Mouse (Mus musculus) MEL (cell line): ENCODE measurements around the gene Vangl1.
A peak's percentile ranks its signal among the peaks of the same experiment; 100 is the strongest.

Experiments used
- CTCF ChIP-seq, 3 experiments: IDR thresholded peaks in 2 of 3; conservative IDR thresholded peaks in 1 of 3; 2 replicates each; pipeline ENCODE4 v1.5.1; 2011 to 2012; ENCODE audit warnings: low read length in 3 of 3, low read depth in 2 of 3, mild to moderate bottlenecking in 2 of 3, improper control_type of control experiment in 1 of 3, inconsistent platforms in 1 of 3, mixed read lengths in 1 of 3, moderate library complexity in 1 of 3; ENCODE audit not compliant: control insufficient read depth in 1 of 3, insufficient read depth in 1 of 3, poor library complexity in 1 of 3, severe bottlenecking in 1 of 3
- ELF1 ChIP-seq: IDR thresholded peaks from 2 replicates; pipeline ENCODE4 v1.6.1; 2014; ENCODE audit warnings: low read depth, mild to moderate bottlenecking, inconsistent platforms, low read length, improper control_type of control experiment, moderate library complexity
- ETS1 ChIP-seq: IDR thresholded peaks from 2 replicates; pipeline ENCODE4 v1.6.1; 2012; ENCODE audit warnings: low read depth, mild to moderate bottlenecking, inconsistent platforms, low read length, improper control_type of control experiment, moderate library complexity
- HCFC1 ChIP-seq: IDR thresholded peaks from 2 replicates; pipeline ENCODE4 v1.6.1; 2012; ENCODE audit warnings: low read depth, mild to moderate bottlenecking, inconsistent platforms, low read length, improper control_type of control experiment, moderate library complexity
- MAX ChIP-seq: IDR thresholded peaks from 2 replicates; pipeline ENCODE4 v1.6.1; 2011; ENCODE audit warnings: low read length, improper control_type of control experiment
- MYC ChIP-seq: IDR thresholded peaks from 2 replicates; pipeline ENCODE4 v1.6.1; 2011; ENCODE audit warnings: low read depth, mild to moderate bottlenecking, low read length, improper control_type of control experiment, moderate library complexity
- POLR2A ChIP-seq, 2 experiments: IDR thresholded peaks; 2 replicates each; pipeline ENCODE4 v1.6.1; 2011 to 2012; ENCODE audit warnings: low read length in 2 of 2, mild to moderate bottlenecking in 2 of 2, control low read depth in 1 of 2, improper control_type of control experiment in 1 of 2, low read depth in 1 of 2, moderate library complexity in 1 of 2; ENCODE audit not compliant: control insufficient read depth in 1 of 2, insufficient read depth in 1 of 2, poor library complexity in 1 of 2
- TAL1 ChIP-seq: IDR thresholded peaks from 2 replicates; pipeline ENCODE4 v1.6.1; 2012; ENCODE audit warnings: mild to moderate bottlenecking, inconsistent platforms, low read length, moderate library complexity, mixed read lengths

DNA sequence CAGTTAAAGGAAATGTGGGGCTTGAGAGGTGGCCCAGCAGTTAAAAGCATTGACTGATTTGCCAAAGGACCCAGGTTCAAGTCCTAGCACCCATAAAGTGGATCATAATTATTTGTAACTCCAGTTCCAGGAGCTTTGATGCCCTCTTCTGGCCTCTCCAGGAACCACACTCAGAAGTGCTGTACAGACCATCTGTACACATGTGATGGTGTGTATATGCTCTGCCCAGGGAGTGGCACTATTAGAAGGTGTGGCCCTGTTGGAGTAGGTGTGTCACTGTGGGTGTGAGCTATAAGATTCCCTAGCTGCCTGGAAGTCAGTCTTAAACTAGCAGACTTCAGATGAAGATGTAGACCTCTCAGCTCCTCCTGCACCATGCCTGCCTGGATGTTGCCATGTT lies 83.5 kb downstream of the Vangl1 start:
- no peak for TF ChIP-seq MAX
- TF ChIP-seq ELF1 = no peak
- TF ChIP-seq POLR2A (IDR thresholded peaks at IDR 0.05; ENCODE audit: control insufficient read depth in 1 of 2, insufficient read depth in 1 of 2, low read depth in 1 of 2, low read length in 2 of 2, poor library complexity in 1 of 2) = no peak
- no peak for TF ChIP-seq TAL1
- TF ChIP-seq MYC = no peak
- TF ChIP-seq CTCF (IDR thresholded peaks at IDR 0.05 in 2 of 3, conservative IDR thresholded peaks at IDR 0.05 in 1 of 3; ENCODE audit: control insufficient read depth in 1 of 3, insufficient read depth in 1 of 3, low read depth in 2 of 3, low read length in 3 of 3, poor library complexity in 1 of 3, severe bottlenecking in 1 of 3) = 0 out of 6 replicates have a peak, but pooled peaks of 2 of the 3 experiments have one; percentile 0 to 5
- no peak for TF ChIP-seq ETS1
- no peak for TF ChIP-seq HCFC1
